Mouse (Mus musculus) embryo, embryonic 11.5 days (tissue): ENCODE measurements around the gene Mif4gd.
A peak's percentile ranks its signal among the peaks of the same experiment; 100 is the strongest.

Experiments
- DNase-seq: peaks from one replicate; pipeline ENCODE4 v3.0.0-alpha.2; 2012; ENCODE audit warnings: low read depth, low spot score

Mif4gd gene

DNA sequence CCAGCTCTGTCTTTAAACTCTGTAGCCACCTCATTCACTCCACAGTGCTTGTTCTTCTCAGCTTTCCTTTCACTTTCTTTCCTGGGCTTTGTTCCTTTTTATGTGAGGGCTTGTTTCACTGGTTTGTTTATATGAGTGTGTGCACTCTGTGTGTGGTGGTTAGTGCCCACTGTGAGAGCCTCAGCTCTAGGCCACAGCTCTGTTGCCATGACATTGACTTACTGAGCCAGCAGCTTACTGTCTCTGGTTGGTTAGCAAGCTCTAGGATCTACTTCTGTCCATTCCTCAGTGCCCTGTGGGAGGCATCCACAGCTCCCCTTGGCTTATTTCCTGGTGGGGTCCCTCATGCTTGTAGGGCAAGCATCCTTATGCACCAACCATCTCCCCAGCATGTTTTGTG lies 33.7 kb downstream of the Mif4gd start:
- DNase-seq, result no peak

GRCm38 (mm10) chr11:115564961-115565360 lies 47.8 kb downstream of the Mif4gd start:
- no peak for DNase-seq

- DNase-seq, result peak; percentile 91
Measured at GRCm38 (mm10) chr11:115564064-115564809, 48.5 kb downstream of the Mif4gd start, which contains the start of gene Nup85. TSS of gene Nup85 (plus strand) at chr11:115564434.

GRCm38 (mm10) chr11:115563406-115563805 lies 49.4 kb downstream of the Mif4gd start:
- DNase-seq, result no peak
